Mouse (Mus musculus) right cerebral cortex, adult 2 months (tissue): ENCODE measurements around the gene Gm21732.
"Not testable (repeated sequence)": the region's sequence is repeated elsewhere in the genome, so short reads cannot be mapped to it uniquely, and the experiment has no call there.

Experiments
- DNase-seq, 2 experiments: peaks; one replicate each; pipeline ENCODE4 v3.0.0; 2021 to 2022; ENCODE audit warnings: low spot score in 2 of 2

The Gm21732 gene

DNA sequence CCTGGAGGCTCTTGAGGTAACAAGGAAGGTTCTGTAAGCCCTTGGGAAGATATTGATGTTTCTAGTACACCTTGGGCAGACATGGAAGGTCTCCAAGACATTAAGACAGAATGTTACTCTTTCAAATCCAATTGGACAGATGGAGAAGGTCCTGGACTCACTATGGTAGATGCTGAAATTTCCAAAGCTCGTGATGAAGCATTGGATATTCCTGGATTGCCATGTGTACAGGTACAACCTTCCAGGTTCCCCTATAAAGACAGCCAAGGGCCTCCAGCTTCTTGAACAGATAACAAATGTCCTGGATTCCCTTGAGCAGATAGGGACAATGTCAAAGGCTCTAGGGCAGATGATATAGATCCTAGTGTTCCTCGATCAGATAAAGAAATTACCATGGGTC lies at the start of gene Gm21732:
Gene Gm21732 (minus strand): TSS at position 101 of the 400 bp plus-strand sequence.
- DNase-seq = not testable (repeated sequence)
